Mouse (Mus musculus) cerebellum, adult 2 months (tissue): ENCODE results near the gene Phactr2.

Source experiments
- CTCF ChIP-seq: fragments of 200-500 bp; IDR thresholded peaks from 2 replicates; pipeline ENCODE4 v1.5.1; 2011; ENCODE audit warnings: low read depth, mild to moderate bottlenecking, control low read depth, low read length, moderate library complexity, borderline replicate concordance; ENCODE audit not compliant: insufficient read depth
- POLR2A ChIP-seq: fragments of 200-500 bp; IDR thresholded peaks from 2 replicates; pipeline ENCODE4 v1.6.1; 2011; ENCODE audit warnings: low read length, control low read depth, borderline replicate concordance; ENCODE audit not compliant: insufficient read depth

GRCm38 (mm10) chr10:13395753-13396152 is 78.5 kb downstream of the Phactr2 start:
- TF ChIP-seq CTCF (no peak), POLR2A (no peak)
